Mouse (Mus musculus) retina, embryonic 14.5 days (tissue): ENCODE results near the gene Cdc20.

Experiments used
- DNase-seq: peaks from one replicate; pipeline ENCODE4 v3.0.0-alpha.2; 2015; ENCODE audit warnings: low spot score

Cdc20 gene

DNA sequence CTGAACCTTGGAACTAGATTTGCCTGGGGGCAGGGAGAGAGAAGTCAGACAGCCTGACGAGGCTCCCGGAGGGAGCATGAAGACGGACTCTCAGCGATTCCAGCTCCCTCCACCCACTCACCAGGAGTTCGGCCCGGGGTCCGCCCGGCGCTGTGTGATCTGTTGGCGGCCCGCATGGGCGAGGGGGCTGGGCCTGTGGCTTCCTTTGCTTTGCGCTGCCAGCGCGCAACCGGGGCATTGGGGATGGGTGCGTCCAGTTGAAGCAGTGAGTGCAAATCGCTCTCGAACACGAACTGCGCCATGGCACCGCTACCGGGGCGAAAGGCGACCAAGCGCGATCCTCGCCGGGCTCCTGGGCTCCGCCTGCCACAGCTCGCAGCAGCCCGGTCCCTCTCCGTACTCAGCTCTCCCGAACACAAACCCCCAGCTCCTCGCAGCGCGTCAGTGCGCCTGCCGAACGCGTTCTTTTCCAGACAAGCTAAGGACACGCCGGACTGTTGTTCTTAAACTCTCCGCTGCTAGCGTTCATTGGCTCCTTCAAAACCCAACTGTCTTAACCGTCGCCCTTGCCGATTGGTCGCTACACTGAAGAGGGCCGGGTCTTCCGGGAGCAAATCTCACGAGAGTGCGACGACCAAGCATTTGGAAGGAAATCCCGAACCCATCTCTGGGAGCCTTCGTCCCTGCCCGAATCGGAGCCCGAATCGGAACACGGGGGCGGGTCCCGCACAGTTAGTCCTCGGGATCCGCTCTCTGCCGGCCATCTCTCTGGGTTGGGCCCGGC lies at the start of gene Cdc20:
Gene Cdc20 (minus strand): TSS at position 533 of the 784 bp plus-strand sequence.
- peak; percentile 95 for DNase-seq

DNA sequence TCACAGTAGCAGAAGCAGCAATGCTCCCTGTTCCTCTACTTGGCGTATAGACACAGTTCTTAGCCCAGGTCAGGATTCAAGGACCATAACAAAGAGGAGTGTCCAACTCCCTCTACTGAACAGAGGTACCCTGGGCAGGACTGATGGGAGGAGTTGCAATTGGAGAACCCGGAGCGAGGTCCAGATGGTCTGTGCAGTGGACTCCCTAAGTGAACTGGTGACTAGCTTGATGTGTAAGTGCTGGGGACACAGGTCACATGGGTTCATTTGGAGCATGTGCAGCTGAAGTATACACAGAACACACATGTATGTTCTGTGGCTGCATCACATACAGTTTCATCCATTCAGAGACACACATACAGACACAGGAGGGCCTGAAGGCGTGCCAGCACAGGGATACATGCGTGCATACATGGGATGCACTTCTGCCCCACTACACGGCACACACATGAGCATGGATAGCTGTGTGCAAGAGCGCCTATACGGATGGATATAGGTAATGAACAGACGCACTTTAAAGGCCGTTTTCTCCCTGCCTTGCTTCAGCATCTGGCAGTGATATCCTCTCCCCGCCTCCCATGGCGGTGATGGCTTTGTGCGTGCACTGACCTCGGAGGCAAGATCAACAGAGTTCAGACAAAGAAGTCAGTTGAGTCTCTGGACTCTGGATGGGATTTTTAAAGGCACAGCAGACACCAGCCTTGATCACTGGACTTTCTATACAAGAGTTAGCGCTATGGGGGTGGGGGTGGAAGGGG lies 39.8 kb upstream of the Cdc20 start:
- DNase-seq: peak; percentile 22

- no peak for DNase-seq
These were observed 35.5 kb upstream of the Cdc20 start for GRCm38 (mm10) chr4:118472687-118473086.

GRCm38 (mm10) chr4:118471281-118471680 lies 34.1 kb upstream of the Cdc20 start:
- no peak for DNase-seq

GRCm38 (mm10) chr4:118465697-118466163 lies 28.6 kb upstream of the Cdc20 start:
- peak; percentile 12 for DNase-seq

- DNase-seq: no peak
These were observed 27.8 kb upstream of the Cdc20 start for GRCm38 (mm10) chr4:118464956-118465355.

- no peak for DNase-seq
These were observed 20.3 kb upstream of the Cdc20 start, which contains the start of gene Mpl for GRCm38 (mm10) chr4:118457345-118457975. Mpl (minus strand) TSS chr4:118457513.

DNA sequence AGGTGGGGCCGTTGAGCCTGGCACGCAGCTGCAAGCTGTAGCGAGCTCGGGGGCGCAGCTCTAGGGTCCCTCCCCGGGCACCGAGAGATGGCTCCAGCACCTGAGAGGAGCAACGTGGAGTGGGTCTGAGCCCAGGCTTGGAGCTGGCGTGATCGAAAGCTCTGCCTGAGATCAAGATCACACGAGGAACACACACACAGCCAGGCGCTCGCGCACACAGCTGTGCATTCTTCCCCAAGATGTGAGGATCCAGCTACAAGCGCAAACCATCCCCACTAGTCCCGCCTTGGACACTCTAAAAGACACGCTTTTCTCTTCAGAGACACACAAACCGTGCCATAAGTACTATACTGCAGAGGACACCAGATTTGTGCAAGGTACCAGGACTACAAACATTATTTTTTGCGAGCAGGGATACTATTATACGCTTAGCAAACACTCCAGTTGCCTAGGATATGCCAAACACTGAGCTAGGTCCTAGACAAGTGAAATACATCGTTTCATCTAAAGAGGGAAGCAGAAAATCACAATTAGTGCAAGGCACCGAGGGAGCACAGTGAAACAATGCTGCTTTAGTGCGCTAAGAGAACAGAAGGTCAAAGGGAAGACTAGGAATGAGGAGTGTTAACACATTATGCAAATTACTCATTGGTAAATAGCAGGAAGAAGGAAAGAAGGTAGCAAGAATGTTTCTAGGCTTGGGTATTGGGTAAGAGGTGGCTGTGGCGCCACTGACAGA lies 9.4 kb upstream of the Cdc20 start:
- peak; percentile 22 for DNase-seq

- DNase-seq: peak; percentile 61
These were observed 8.7 kb upstream of the Cdc20 start for GRCm38 (mm10) chr4:118445781-118446414.

DNA sequence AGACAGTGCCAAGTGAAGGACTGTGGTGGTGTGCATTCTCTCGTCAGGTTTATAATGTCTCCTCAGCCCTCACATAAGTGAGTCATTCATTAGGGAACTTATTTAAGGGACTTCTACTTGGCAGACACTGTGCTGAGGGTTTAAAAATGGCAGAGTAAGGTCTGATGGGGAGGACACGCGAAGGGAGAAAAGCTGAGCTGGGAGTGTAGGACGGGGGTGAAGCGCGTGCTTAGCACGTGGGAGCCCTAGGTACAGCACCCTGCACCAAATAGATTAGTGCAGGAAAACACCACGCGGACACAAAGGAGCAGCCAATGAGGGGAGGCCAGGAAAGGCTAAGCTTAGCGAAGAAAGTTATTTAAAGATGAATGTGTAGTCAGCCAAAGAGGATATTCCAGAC lies 7.9 kb upstream of the Cdc20 start:
- no peak for DNase-seq

DNA sequence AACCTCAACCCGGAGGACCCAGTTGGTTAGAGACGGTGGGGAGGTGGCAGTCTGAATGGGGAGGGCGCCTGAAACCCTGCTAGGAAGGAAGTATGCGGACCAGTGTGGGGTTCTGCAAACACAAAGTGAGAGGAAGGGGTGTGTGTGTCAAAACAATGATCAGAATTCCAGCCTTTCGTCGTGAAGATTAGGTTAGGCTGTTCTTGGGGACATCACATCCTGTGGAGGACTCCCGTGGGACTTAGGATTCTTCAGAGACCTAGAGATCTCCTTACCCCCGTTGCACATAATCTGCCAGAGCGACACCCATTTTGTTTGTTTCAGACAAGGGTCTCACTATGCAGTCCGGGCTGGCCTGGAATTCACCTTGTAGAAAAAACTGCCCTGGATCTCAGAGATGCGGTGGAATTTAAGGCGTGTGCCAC lies 689 bp upstream of the Cdc20 start:
- peak; percentile 44 for DNase-seq

DNA sequence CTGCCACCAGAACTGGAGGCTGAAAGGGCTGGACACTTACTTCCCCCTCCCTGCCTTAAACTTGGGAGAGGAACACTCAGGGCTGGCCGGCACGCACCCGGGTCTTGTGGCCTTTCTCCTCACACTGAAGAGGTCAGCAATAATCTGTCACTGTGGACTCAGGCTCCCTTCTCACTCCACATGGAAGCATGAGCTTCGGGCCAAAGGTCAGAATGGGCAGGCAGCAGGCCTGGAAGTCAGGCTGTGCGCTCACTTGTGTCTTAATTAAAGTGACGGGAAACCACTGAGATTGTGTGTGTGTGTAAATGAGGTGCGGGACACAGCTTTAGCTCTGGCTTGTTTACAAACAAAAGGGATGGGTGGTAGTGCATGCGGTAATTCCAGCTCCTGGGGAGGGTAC lies 4.8 kb downstream of the Cdc20 start:
- no peak for DNase-seq

DNA sequence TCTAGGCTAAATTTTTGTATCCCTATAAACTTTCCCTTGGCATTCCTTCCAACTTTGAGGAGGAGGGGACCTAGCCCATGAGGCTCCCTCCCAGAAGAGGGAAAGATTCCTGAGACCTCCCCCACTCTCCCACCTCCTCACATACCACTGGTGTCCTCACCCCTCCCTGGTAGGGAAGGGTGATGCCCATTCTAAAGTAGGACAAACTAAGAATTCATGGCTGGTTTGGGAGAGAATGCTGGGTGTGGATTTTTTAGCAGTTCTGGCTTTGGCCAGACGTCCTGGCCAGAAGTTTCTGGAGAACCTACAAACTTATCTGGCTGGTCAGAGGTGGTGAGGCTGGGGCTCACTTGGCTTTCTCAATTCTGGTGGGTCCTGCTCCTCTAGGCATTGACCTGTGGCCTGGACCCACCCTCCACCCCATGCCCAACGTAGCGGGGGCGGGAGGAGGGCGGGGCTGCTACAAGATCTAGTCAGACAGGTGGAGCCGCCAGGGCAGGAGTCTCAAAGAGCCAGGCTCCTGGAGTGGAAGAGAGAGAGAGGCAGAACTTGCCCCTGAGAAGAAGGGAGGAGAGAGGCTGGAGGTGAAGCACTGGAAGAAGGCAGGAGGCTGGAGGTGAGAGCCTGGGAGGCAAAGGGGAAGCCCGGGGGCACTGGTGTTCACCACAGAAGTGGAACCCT lies 7.8 kb downstream of the Cdc20 start:
- no peak for DNase-seq

GRCm38 (mm10) chr4:118428531-118429214 lies 8.5 kb downstream of the Cdc20 start:
- DNase-seq: no peak

DNA sequence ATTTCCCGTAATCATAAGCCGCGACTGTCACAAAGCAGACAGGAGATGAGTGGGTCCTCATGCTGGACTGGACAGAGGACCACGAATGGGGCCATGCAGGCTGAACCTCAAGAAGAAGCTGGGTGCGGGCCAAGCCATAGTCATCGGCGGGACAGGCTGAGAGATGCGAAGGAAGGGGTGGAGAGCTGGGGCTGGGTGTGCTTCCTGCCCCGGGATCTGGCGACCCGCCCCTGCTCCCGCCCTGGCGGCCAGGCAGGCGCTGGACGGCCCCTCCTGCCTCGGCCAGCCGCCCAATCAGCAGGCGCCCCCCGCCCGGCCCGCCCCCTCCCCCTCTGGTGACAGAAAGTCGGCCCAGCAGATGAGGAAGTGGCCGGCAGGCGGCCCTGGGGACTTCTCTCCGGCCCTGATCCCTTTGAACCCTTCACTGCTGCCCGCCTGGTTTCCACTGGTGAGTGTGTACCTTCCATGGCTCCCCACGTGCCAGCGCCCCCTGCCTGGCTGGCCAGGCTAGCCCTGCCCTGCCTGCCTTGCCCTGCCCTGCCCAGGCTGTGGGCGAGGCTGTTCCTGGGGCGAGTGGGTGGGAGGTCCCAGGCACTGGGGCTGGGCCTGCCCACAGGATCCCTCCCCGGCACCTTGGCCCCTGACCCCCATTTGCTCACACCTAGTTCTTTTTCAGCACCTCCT lies 9.2 kb downstream of the Cdc20 start, which contains the start of gene Elovl1:
Gene Elovl1 (plus strand): TSS at position 326 of the 684 bp plus-strand sequence.
- DNase-seq: peak; percentile 87

GRCm38 (mm10) chr4:118427415-118427767 lies 9.8 kb downstream of the Cdc20 start:
- no peak for DNase-seq

GRCm38 (mm10) chr4:118425374-118425773 lies 11.8 kb downstream of the Cdc20 start:
- DNase-seq: no peak

- DNase-seq: no peak
These were observed 12.5 kb downstream of the Cdc20 start for GRCm38 (mm10) chr4:118424541-118425160.

GRCm38 (mm10) chr4:118421384-118421783 lies 15.8 kb downstream of the Cdc20 start:
- DNase-seq: no peak
